Mouse (Mus musculus) lung, adult 2 months (tissue): Measurements from ENCODE around the gene Col16a1.

Experiments used
- CTCF ChIP-seq: fragments of 200-500 bp; IDR thresholded peaks from 2 replicates; pipeline ENCODE4 v1.5.1; 2011; ENCODE audit warnings: mild to moderate bottlenecking, low read length, control low read depth; ENCODE audit not compliant: insufficient read depth
- POLR2A ChIP-seq: fragments of 200-500 bp; IDR thresholded peaks from 2 replicates; pipeline ENCODE4 v1.6.1; 2011; ENCODE audit warnings: low read depth, mild to moderate bottlenecking, control low read depth, low read length, borderline replicate concordance; ENCODE audit errors: extremely low read depth

GRCm38 (mm10) chr4:130104584-130104983 is 56.9 kb downstream of the Col16a1 start:
- no peak for TF ChIP-seq CTCF
- no peak for TF ChIP-seq POLR2A
